Mouse (Mus musculus): ENCODE data around the gene Cdc37l1.

DNA sequence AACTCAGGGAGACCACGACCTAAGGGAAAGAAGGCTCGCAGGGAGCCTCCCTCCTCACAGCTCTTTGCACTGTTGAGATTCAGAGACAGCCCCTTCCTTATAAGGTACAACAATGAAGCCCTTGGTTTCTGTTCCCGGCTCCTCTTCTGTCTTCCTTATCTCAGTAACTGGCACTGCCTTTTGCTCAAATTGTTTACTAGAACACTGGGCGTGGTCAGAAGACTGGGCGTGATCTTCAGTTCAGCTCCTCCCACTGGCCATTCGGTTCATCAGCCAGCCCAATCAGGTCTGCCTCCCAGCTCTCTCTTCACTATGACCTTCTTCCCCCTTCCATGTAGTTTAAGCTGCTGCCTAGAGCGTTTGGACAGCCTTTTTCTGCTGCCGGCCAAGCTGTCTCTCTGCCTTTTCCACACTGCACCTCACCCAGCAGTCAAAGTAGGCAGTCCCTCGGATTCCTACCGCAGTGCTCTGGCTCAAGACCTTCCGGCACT, 76.9 kb downstream of the Cdc37l1 start:
- TF ChIP-seq CTCF (IDR thresholded peaks at IDR 0.05; ENCODE audit: control insufficient read depth, insufficient read depth, low read length) (no peak), POLR2A (IDR thresholded peaks at IDR 0.05; ENCODE audit: borderline replicate concordance, control insufficient read depth, low read depth, low read length) (peak; percentile 76; the same call in 1 of the 2 replicates)

All from bone marrow, adult 2 months (tissue).